ENCODE assay signal across 23 mouse cellular contexts in genomic region chr1:164860782-164861181, GRCm38 (mm10).
DNase-seq lines count a peak whose midpoint lies in the region; ATAC-seq and TF ChIP-seq lines count a peak whose summit lies in the region.
"Had no signal": no experiment of that assay in that cellular context is flagged by ENCODE, and none has a peak within 500 bp of the region (broad histone marks: within the 10 kb centered on the region; RNA-seq: fewer than 3 reads in every experiment).

No protein-coding gene starts in this region.

- no peaks in the 10 kb centered on the region for H3K36me3 ChIP-seq in limb, embryonic 12.5 days
- H3K36me3 ChIP-seq in limb, embryonic 10.5 days: no peaks in the 10 kb centered on the region
- no peaks in the 10 kb centered on the region for H3K36me3 ChIP-seq in embryonic facial prominence, embryonic 14.5 days (ENCODE audit: control insufficient read depth, insufficient read depth, low read length)
- H3K36me3 ChIP-seq in midbrain, postnatal 0 days (ENCODE audit: insufficient read depth, low read length): no peaks in the 10 kb centered on the region
- H3K36me3 ChIP-seq: hindbrain, embryonic 12.5 days; limb, embryonic 13.5 days; liver, embryonic 13.5 days; neural tube, embryonic 13.5 days had no signal

- no peaks in the 10 kb centered on the region for H3K9me3 ChIP-seq in limb, embryonic 12.5 days
- H3K9me3 ChIP-seq in limb, embryonic 10.5 days (replicated peaks): no peaks in the 10 kb centered on the region
- H3K9me3 ChIP-seq in embryonic facial prominence, embryonic 14.5 days (ENCODE audit: control insufficient read depth, low read length): no peaks in the 10 kb centered on the region
- no peaks in the 10 kb centered on the region for H3K9me3 ChIP-seq in midbrain, postnatal 0 days (ENCODE audit: low read length)
- H3K9me3 ChIP-seq: hindbrain, embryonic 12.5 days; limb, embryonic 13.5 days; liver, embryonic 13.5 days; neural tube, embryonic 13.5 days had no signal

- no peak for TF ChIP-seq CTCF in midbrain, postnatal 0 days (IDR thresholded peaks at IDR 0.05)

- no peaks in the 10 kb centered on the region for H3K27me3 ChIP-seq in limb, embryonic 12.5 days
- no peaks in the 10 kb centered on the region for H3K27me3 ChIP-seq in limb, embryonic 10.5 days (ENCODE audit: low read depth, poor library complexity, severe bottlenecking)
- no peaks in the 10 kb centered on the region for H3K27me3 ChIP-seq in embryonic facial prominence, embryonic 14.5 days (replicated peaks; ENCODE audit: control insufficient read depth, insufficient read depth, low read length)
- H3K27me3 ChIP-seq in midbrain, postnatal 0 days (ENCODE audit: insufficient read depth, low read length): no peaks in the 10 kb centered on the region
- H3K27me3 ChIP-seq: hindbrain, embryonic 12.5 days; limb, embryonic 13.5 days; liver, embryonic 13.5 days; neural tube, embryonic 13.5 days; Patski had no signal

- intact Hi-C loops in left cerebral cortex, postnatal 36 days (cut with DNase I): no loop called here

- H3K4me2 ChIP-seq in limb, embryonic 12.5 days: no peak overlapping the region
- no peak overlapping the region for H3K4me2 ChIP-seq in embryonic facial prominence, embryonic 14.5 days (ENCODE audit: low read depth, low read length)
- no peak overlapping the region for H3K4me2 ChIP-seq in midbrain, postnatal 0 days (ENCODE audit: low read depth, low read length, poor library complexity, severe bottlenecking)
- H3K4me2 ChIP-seq: hindbrain, embryonic 12.5 days; limb, embryonic 13.5 days; liver, embryonic 13.5 days; neural tube, embryonic 13.5 days had no signal

- 0 out of 2 replicates have a peak, but pooled peaks have one; percentile 18 for ATAC-seq in limb, embryonic 12.5 days (ENCODE audit: insufficient number of reproducible peaks, insufficient read depth, low FRiP score, low TSS enrichment, low read depth)
- ATAC-seq in embryonic facial prominence, embryonic 14.5 days (ENCODE audit: low read depth): 0 out of 2 replicates have a peak, but pooled peaks have one; percentile 18
- 0 out of 2 replicates have a peak, but pooled peaks have one; percentile 10 for ATAC-seq in midbrain, postnatal 0 days (ENCODE audit: low FRiP score)
- ATAC-seq: forebrain, postnatal 0 days; Patski had no signal

- H3K4me1 ChIP-seq in limb, embryonic 12.5 days (replicated peaks): no peaks in the 10 kb centered on the region
- no peaks in the 10 kb centered on the region for H3K4me1 ChIP-seq in limb, embryonic 10.5 days
- H3K4me1 ChIP-seq in embryonic facial prominence, embryonic 14.5 days (ENCODE audit: control insufficient read depth, insufficient read depth, low read length): no peaks in the 10 kb centered on the region
- H3K4me1 ChIP-seq in midbrain, postnatal 0 days (ENCODE audit: insufficient read depth, low read length): no peaks in the 10 kb centered on the region
- H3K4me1 ChIP-seq: limb, embryonic 13.5 days; liver, embryonic 13.5 days had no signal

- no peak overlapping the region for H3K4me3 ChIP-seq in limb, embryonic 12.5 days (replicated peaks)
- no peak overlapping the region for H3K4me3 ChIP-seq in limb, embryonic 10.5 days
- no peak overlapping the region for H3K4me3 ChIP-seq in embryonic facial prominence, embryonic 14.5 days (ENCODE audit: low read depth, low read length)
- no peak overlapping the region for H3K4me3 ChIP-seq in midbrain, postnatal 0 days (ENCODE audit: low read depth, low read length)
- H3K4me3 ChIP-seq: hindbrain, embryonic 12.5 days; limb, embryonic 13.5 days; liver, embryonic 13.5 days; myocyte; neural tube, embryonic 13.5 days had no signal

- H3K27ac ChIP-seq in limb, embryonic 12.5 days: no peak overlapping the region
- H3K27ac ChIP-seq in limb, embryonic 10.5 days: no peak overlapping the region
- H3K27ac ChIP-seq in embryonic facial prominence, embryonic 14.5 days (replicated peaks; ENCODE audit: low read depth, low read length): no peak overlapping the region
- no peak overlapping the region for H3K27ac ChIP-seq in midbrain, postnatal 0 days (ENCODE audit: low read depth, low read length)
- H3K27ac ChIP-seq: hindbrain, embryonic 12.5 days; kidney, postnatal 0 days; limb, embryonic 13.5 days; liver, embryonic 13.5 days; neural tube, embryonic 13.5 days had no signal

- H3K9ac ChIP-seq in limb, embryonic 12.5 days (replicated peaks): no peak overlapping the region
- H3K9ac ChIP-seq in embryonic facial prominence, embryonic 14.5 days (ENCODE audit: low read depth, low read length): no peak overlapping the region
- no peak overlapping the region for H3K9ac ChIP-seq in midbrain, postnatal 0 days (replicated peaks; ENCODE audit: low read length, poor library complexity, severe bottlenecking)
- H3K9ac ChIP-seq: forebrain, postnatal 0 days; hindbrain, embryonic 12.5 days; limb, embryonic 13.5 days; liver, embryonic 13.5 days; neural tube, embryonic 13.5 days had no signal

- 86% methylated on average over 2 of the region's 2 CpGs for WGBS in limb, embryonic 12.5 days
- 90% methylated on average over 2 of the region's 2 CpGs for WGBS in limb, embryonic 10.5 days
- WGBS in embryonic facial prominence, embryonic 14.5 days: 88% methylated on average over 2 of the region's 2 CpGs
- 88% methylated on average over 2 of the region's 2 CpGs for WGBS in midbrain, postnatal 0 days

- DNase-seq in cerebellum, adult 9-10 months: peak; percentile 11
- DNase-seq in cerebellum, postnatal 36 days: no peak
- no peak for DNase-seq in limb, embryonic 10.5 days (ENCODE audit: low spot score)
- DNase-seq in embryonic facial prominence, embryonic 14.5 days (ENCODE audit: low spot score): no peak
- no peak for DNase-seq in midbrain, postnatal 0 days (ENCODE audit: low spot score)
- no peak for DNase-seq in left cerebral cortex, postnatal 36 days (ENCODE audit: low spot score in 2 of 2)
- DNase-seq: adrenal gland, postnatal 36 days; forebrain, postnatal 0 days; gastrocnemius, postnatal 25 days; heart, adult 18-20 months; kidney, adult 11 months; liver, embryonic 13.5 days; lung, adult 2 months; retina, postnatal 1 day; right cerebral cortex, postnatal 25 days; spleen, adult 18-20 months had no signal
